Mouse (Mus musculus) embryonic facial prominence, embryonic 15.5 days (tissue): ENCODE data around the gene Spp2. TPM values are rescaled to one million over a fixed set of nuclear protein-coding genes. Genes with fewer than 3 reads are reported as not detected.

ENCODE experiments used
- ATAC-seq: fragments of 200-750 bp; cut with Nextera tagmentation; 2 replicates; pipeline ENCODE4 v1.8.0; 2017; ENCODE audit warnings: low read depth, moderate TSS enrichment; ENCODE audit not compliant: insufficient number of reproducible peaks, low FRiP score, low TSS enrichment
- H3K27ac ChIP-seq: fragments of 300-500 bp; sonication (generic); replicated peaks from 2 replicates; pipeline ENCODE4 v1.5.1; 2015; ENCODE audit warnings: mild to moderate bottlenecking, inconsistent platforms
- H3K27me3 ChIP-seq: fragments of 300-500 bp; sonication (generic); 2 replicates; pipeline ENCODE4 v1.6.1; 2015; ENCODE audit warnings: inconsistent platforms
- H3K36me3 ChIP-seq: fragments of 300-500 bp; sonication (generic); 2 replicates; pipeline ENCODE4 v1.6.1; 2015; ENCODE audit warnings: mild to moderate bottlenecking, inconsistent platforms
- H3K4me1 ChIP-seq: fragments of 300-500 bp; sonication (generic); 2 replicates; pipeline ENCODE4 v1.6.1; 2015; ENCODE audit warnings: inconsistent platforms
- H3K4me2 ChIP-seq: fragments of 300-500 bp; sonication (generic); replicated peaks from 2 replicates; pipeline ENCODE4 v1.6.1; 2015; ENCODE audit warnings: mild to moderate bottlenecking, inconsistent platforms
- H3K4me3 ChIP-seq: fragments of 300-500 bp; sonication (generic); replicated peaks from 2 replicates; pipeline ENCODE4 v1.5.1; 2015; ENCODE audit warnings: mild to moderate bottlenecking, inconsistent platforms
- H3K9ac ChIP-seq: fragments of 300-500 bp; sonication (generic); 2 replicates; pipeline ENCODE4 v1.6.1; 2015; ENCODE audit warnings: inconsistent platforms
- H3K9me3 ChIP-seq: fragments of 300-500 bp; sonication (generic); replicated peaks from 2 replicates; pipeline ENCODE4 v1.6.1; 2016; ENCODE audit warnings: inconsistent platforms
- WGBS: fragments of 180-500 bp; shearing (Covaris S2); methylation state at CpG from one replicate; pipeline ENCODE4 v1.1.7; 2015; 5-methylcytosine and 5-hydroxymethylcytosine counted together
- polyA plus RNA-seq: library from polyadenylated mRNA; unstranded; fragments of >200 nt; fragmentation: Nextera tagmentation; extraction: Ambion mirVana; gene quantifications from 2 replicates; pipeline ENCODE4 v1.2.1, GENCODE M21; 2015

Gene Spp2
- polyA plus RNA-seq, 1 experiment from 2014 or later: not detected

DNA sequence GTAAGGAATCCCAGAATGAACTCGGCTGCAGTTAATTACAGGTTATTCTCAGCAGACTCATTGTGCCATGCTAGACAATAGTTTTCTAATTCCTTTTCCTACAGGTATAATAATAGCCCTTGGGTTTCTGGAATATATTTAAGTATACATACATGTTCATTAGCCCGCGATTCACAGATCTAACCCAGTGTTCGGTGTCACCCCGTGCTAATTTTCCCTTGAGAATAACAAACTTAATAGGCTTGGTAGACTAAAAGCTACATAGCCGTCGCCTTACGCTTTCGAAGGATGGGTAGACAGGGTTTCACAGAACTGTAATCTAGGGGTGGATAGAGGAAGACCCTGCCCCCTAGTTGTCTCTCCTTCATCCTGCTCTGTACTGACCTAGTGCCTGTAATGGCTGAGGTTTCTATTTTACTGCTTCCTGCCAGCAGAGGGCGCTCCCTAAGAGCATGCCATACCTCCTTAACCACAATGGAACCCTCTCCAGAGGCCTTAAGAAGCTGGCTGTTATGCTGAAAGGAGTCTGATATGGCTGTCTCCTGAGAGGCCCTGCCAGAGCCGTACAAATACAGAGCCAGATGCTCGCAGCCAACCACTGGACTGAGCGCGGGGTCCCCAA lies 49.8 kb downstream of the Spp2 start:
- 0 out of 2 replicates have a peak, but pooled peaks cover 2% of the 10 kb centered on the region for H3K9me3 ChIP-seq
- 48% methylated on average over 14 of the region's 14 CpGs for WGBS
- no peak overlapping the region for H3K9ac ChIP-seq
- H3K27me3 ChIP-seq: no peaks in the 10 kb centered on the region
- no peaks in the 10 kb centered on the region for H3K36me3 ChIP-seq
- H3K4me2 ChIP-seq: no peak overlapping the region
- H3K4me1 ChIP-seq: no peaks in the 10 kb centered on the region
- ATAC-seq: peak; percentile 67
- H3K27ac ChIP-seq: no peak overlapping the region
- H3K4me3 ChIP-seq: no peak overlapping the region

DNA sequence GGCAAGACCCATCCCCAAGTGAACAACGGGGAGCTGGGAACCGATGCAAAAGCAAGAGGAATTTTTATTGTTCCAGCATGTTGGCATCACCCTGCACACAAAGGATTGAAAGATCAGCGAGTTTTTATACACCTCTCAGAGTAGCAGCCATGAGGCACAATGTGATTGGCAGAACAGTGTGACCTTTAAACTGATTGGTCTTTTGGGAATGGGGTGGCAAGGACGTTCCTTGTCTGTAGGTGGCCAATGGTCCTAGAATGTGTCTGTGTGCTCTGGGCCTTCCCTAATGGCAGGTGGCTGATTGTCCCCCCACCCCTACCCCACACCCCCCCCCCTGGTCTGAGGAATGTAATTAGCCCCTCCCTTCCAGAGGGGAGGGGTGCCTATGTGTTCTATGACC lies 52.4 kb downstream of the Spp2 start:
- no peak overlapping the region for H3K27ac ChIP-seq
- no peaks in the 10 kb centered on the region for H3K27me3 ChIP-seq
- WGBS: 93% methylated on average over 4 of the region's 4 CpGs
- ATAC-seq: no peak
- H3K36me3 ChIP-seq: no peaks in the 10 kb centered on the region
- no peak overlapping the region for H3K9ac ChIP-seq
- H3K9me3 ChIP-seq: 0 out of 2 replicates have a peak, but pooled peaks cover 2% of the 10 kb centered on the region
- H3K4me3 ChIP-seq: no peak overlapping the region
- H3K4me2 ChIP-seq: no peak overlapping the region
- H3K4me1 ChIP-seq: peaks cover 12% of the 10 kb centered on the region; the same call in 1 of the 2 replicates

DNA sequence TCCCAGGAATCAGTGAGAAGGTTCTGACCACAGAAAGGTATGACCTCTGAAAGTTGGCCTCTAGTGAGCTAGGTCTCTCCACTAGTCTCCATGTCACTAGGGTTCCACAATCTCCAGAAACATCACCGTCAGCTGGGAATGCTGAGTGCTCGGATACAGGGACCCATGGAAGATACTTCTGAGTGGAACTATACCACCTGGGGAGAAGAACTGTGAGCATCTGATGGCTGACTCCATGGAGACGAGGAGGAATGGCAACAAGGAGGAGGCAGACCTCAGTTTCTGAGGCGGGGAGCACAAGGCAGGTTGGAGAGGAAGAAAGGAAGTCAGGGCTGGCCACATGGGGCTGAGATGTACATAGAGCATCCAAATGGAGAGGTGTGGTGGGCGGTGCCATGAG lies 52.9 kb downstream of the Spp2 start:
- H3K36me3 ChIP-seq: no peaks in the 10 kb centered on the region
- no peak for ATAC-seq
- WGBS: 88% methylated on average over 5 of the region's 5 CpGs
- H3K27ac ChIP-seq: no peak overlapping the region
- H3K4me3 ChIP-seq: no peak overlapping the region
- H3K4me2 ChIP-seq: no peak overlapping the region
- H3K9me3 ChIP-seq: 0 out of 2 replicates have a peak, but pooled peaks cover 2% of the 10 kb centered on the region
- H3K9ac ChIP-seq: no peak overlapping the region
- peaks cover 12% of the 10 kb centered on the region; the same call in 1 of the 2 replicates for H3K4me1 ChIP-seq
- no peaks in the 10 kb centered on the region for H3K27me3 ChIP-seq

DNA sequence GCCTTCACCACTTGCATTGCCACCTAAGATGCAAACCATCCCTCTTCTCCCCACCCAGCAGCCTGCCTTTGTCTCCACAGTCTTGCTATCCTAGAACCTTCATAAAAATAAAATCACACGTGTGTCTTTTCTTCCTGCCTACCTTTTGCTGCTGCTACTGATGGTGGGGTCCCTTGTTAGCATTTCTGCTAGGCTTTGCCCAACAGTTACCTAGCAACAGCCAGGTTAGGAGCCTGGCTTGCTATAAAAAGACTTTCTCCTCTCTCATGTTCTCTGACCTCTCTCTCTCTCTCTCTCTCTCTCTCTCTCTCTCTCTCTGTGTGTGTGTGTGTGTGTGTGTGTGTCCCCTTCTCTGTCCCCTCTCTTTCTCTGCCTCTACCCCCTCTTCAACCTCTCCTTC lies 54.3 kb downstream of the Spp2 start:
- Histone ChIP-seq H3K4me3 (no peak overlapping the region), H3K4me1 (peaks cover 12% of the 10 kb centered on the region; the same call in 1 of the 2 replicates), H3K4me2 (no peak overlapping the region), H3K36me3 (no peaks in the 10 kb centered on the region), H3K27me3 (no peaks in the 10 kb centered on the region), H3K9ac (no peak overlapping the region), H3K9me3 (0 out of 2 replicates have a peak, but pooled peaks cover 2% of the 10 kb centered on the region), H3K27ac (no peak overlapping the region)
- WGBS: 39% methylated on average over 1 of the region's 1 CpGs
- ATAC-seq: no peak

GRCm38 (mm10) chr1:88462484-88462883 lies 55.7 kb downstream of the Spp2 start:
- H3K27me3 ChIP-seq: no peaks in the 10 kb centered on the region
- no peaks in the 10 kb centered on the region for H3K36me3 ChIP-seq
- no peak overlapping the region for H3K4me3 ChIP-seq
- peaks cover 12% of the 10 kb centered on the region; the same call in 1 of the 2 replicates for H3K4me1 ChIP-seq
- 29% methylated on average over 6 of the region's 6 CpGs for WGBS
- H3K9ac ChIP-seq: no peak overlapping the region
- no peak overlapping the region for H3K4me2 ChIP-seq
- H3K27ac ChIP-seq: peak overlapping the region; percentile 17; the same call in 1 of the 2 replicates
- H3K9me3 ChIP-seq: 0 out of 2 replicates have a peak, but pooled peaks cover 2% of the 10 kb centered on the region
- ATAC-seq: no peak

DNA sequence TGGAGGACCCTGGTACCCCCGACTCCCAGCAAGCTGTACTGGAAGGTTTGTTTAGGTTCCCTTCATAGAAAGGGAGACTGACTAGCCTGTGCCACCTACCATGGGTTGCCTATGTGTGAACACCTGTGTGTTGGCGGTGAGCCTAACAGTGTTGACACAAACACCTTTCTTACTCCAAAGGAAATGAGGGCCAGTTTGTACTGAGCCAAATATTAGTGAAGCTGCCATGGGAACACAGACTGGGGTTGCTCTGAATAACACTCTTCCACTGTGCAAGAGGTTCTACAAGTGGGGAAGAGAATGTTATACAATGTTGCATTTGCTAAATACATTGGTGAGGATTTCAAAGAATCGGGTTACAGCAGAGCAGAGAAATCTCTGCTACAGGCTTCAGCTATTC lies 56.5 kb downstream of the Spp2 start:
- peak overlapping the region; percentile 17; the same call in 1 of the 2 replicates for H3K27ac ChIP-seq
- H3K4me3 ChIP-seq: no peak overlapping the region
- no peak overlapping the region for H3K4me2 ChIP-seq
- no peaks in the 10 kb centered on the region for H3K27me3 ChIP-seq
- 0 out of 2 replicates have a peak, but pooled peaks cover 2% of the 10 kb centered on the region for H3K9me3 ChIP-seq
- WGBS: 85% methylated on average over 3 of the region's 3 CpGs
- H3K4me1 ChIP-seq: peaks cover 12% of the 10 kb centered on the region; the same call in 1 of the 2 replicates
- no peak overlapping the region for H3K9ac ChIP-seq
- ATAC-seq: no peak
- H3K36me3 ChIP-seq: no peaks in the 10 kb centered on the region

- no peak overlapping the region for H3K4me3 ChIP-seq
- no peak overlapping the region for H3K4me2 ChIP-seq
- H3K36me3 ChIP-seq: no peaks in the 10 kb centered on the region
- H3K4me1 ChIP-seq: peaks cover 12% of the 10 kb centered on the region; the same call in 1 of the 2 replicates
- no peaks in the 10 kb centered on the region for H3K9me3 ChIP-seq
- 69% methylated on average over 6 of the region's 6 CpGs for WGBS
- H3K9ac ChIP-seq: no peak overlapping the region
- H3K27me3 ChIP-seq: no peaks in the 10 kb centered on the region
- H3K27ac ChIP-seq: no peak overlapping the region
- ATAC-seq: no peak
Observed at GRCm38 (mm10) chr1:88464109-88464905, 57.5 kb downstream of the Spp2 start.

- Histone ChIP-seq H3K4me3 (no peak overlapping the region), H3K27me3 (no peaks in the 10 kb centered on the region), H3K9me3 (no peaks in the 10 kb centered on the region), H3K4me2 (no peak overlapping the region), H3K36me3 (no peaks in the 10 kb centered on the region), H3K9ac (no peak overlapping the region), H3K4me1 (peaks cover 12% of the 10 kb centered on the region; the same call in 1 of the 2 replicates), H3K27ac (no peak overlapping the region)
- ATAC-seq: no peak
- 69% methylated on average over 4 of the region's 4 CpGs for WGBS
Observed at GRCm38 (mm10) chr1:88465722-88466121, 59.0 kb downstream of the Spp2 start.

DNA sequence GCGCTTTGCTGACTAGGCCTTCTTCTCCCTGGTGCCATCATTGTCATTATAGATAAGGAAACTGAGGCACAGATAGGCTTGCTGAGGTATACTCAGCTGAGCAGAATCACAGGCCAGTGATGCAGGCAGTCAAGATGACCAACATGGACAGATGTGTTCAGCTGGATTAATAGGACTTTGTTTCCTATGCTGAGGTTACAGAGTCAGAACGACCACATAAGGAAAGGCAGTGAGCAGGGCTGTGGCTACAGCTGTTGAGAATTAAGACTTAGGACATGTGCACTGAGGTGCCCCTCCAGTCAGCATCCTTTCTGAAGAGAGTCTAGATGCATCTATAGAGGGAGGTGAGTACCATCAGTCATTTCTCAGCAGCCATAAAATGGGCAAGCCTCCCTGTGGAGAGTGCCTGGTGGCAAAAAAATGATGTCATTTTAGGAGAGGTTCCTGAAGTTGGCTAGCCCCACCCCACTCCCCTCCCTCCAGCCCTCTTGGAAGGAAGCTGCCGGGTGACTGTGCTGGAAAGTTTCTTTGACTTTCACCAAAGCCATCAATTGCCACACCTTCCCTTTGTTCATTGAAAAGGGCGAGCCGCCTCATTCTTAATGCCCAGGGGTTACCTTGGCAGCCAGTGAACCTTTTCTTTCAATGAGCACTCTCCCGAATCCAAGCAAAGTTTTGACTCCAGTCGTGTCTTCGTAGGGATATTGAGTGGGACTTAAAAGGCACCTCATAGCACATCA lies 59.7 kb downstream of the Spp2 start:
- 64% methylated on average over 8 of the region's 8 CpGs for WGBS
- H3K36me3 ChIP-seq: no peaks in the 10 kb centered on the region
- no peak overlapping the region for H3K4me3 ChIP-seq
- H3K9me3 ChIP-seq: no peaks in the 10 kb centered on the region
- H3K27me3 ChIP-seq: no peaks in the 10 kb centered on the region
- H3K9ac ChIP-seq: no peak overlapping the region
- H3K27ac ChIP-seq: no peak overlapping the region
- no peak overlapping the region for H3K4me2 ChIP-seq
- ATAC-seq: no peak
- H3K4me1 ChIP-seq: peaks cover 12% of the 10 kb centered on the region; the same call in 1 of the 2 replicates

- H3K4me2 ChIP-seq: no peak overlapping the region
- no peaks in the 10 kb centered on the region for H3K27me3 ChIP-seq
- 0 out of 2 replicates have a peak, but pooled peaks cover 7% of the 10 kb centered on the region for H3K4me1 ChIP-seq
- H3K9me3 ChIP-seq: no peaks in the 10 kb centered on the region
- ATAC-seq: no peak
- H3K9ac ChIP-seq: no peak overlapping the region
- WGBS: 80% methylated on average over 5 of the region's 5 CpGs
- H3K4me3 ChIP-seq: no peak overlapping the region
- no peak overlapping the region for H3K27ac ChIP-seq
- no peaks in the 10 kb centered on the region for H3K36me3 ChIP-seq
Observed at GRCm38 (mm10) chr1:88467866-88468265, 61.1 kb downstream of the Spp2 start.

- Histone ChIP-seq H3K27ac (no peak overlapping the region), H3K4me2 (no peak overlapping the region), H3K36me3 (no peaks in the 10 kb centered on the region), H3K4me1 (0 out of 2 replicates have a peak, but pooled peaks cover 2% of the 10 kb centered on the region), H3K4me3 (no peak overlapping the region), H3K9me3 (no peaks in the 10 kb centered on the region), H3K27me3 (no peaks in the 10 kb centered on the region), H3K9ac (no peak overlapping the region)
- ATAC-seq: no peak
- 80% methylated on average over 2 of the region's 2 CpGs for WGBS
Observed at GRCm38 (mm10) chr1:88468335-88468734, 61.6 kb downstream of the Spp2 start.
